In genomic region chr7:112728399-112728798, GRCm38 (mm10) we compare ENCODE assay signal across 32 mouse cellular contexts. TPM values are rescaled to one million over a fixed set of nuclear protein-coding genes. Genes with fewer than 3 reads are reported as not detected.
DNase-seq lines count a peak whose midpoint lies in the region; ATAC-seq and TF ChIP-seq lines count a peak whose summit lies in the region.
"Had no signal": no experiment of that assay in that cellular context is flagged by ENCODE, and none has a peak within 500 bp of the region (broad histone marks: within the 10 kb centered on the region; RNA-seq: fewer than 3 reads in every experiment).

No protein-coding gene starts in this region.

- H3K4me1 ChIP-seq in heart, embryonic 10.5 days, result peaks cover 96% of the 10 kb centered on the region
- peaks cover 46% of the 10 kb centered on the region for H3K4me1 ChIP-seq in kidney, embryonic 14.5 days (ENCODE audit: control insufficient read depth, insufficient read depth, low read length)
- peaks cover 8% of the 10 kb centered on the region for H3K4me1 ChIP-seq in liver, postnatal 0 days (ENCODE audit: insufficient read depth)
- peaks cover 8% of the 10 kb centered on the region; the same call in 1 of the 2 replicates for H3K4me1 ChIP-seq in lung, postnatal 0 days (ENCODE audit: insufficient read depth, low read depth, low read length)
- H3K4me1 ChIP-seq: megakaryocyte, embryonic 14.5 days had no signal

- H3K4me2 ChIP-seq in kidney, embryonic 14.5 days (replicated peaks; ENCODE audit: low read depth, low read length), result no peak overlapping the region
- no peak overlapping the region for H3K4me2 ChIP-seq in liver, postnatal 0 days (ENCODE audit: low read depth, low read length)
- H3K4me2 ChIP-seq in lung, postnatal 0 days (replicated peaks; ENCODE audit: low read depth, low read length), result no peak overlapping the region
- H3K4me2 ChIP-seq: hindbrain, embryonic 12.5 days; intestine, embryonic 15.5 days; limb, embryonic 15.5 days; liver, embryonic 15.5 days; midbrain, embryonic 12.5 days; neural tube, embryonic 13.5 days had no signal

- no peak overlapping the region for H3K9ac ChIP-seq in kidney, embryonic 14.5 days (ENCODE audit: low read depth, low read length)
- no peak overlapping the region for H3K9ac ChIP-seq in liver, postnatal 0 days (replicated peaks)
- no peak overlapping the region for H3K9ac ChIP-seq in lung, postnatal 0 days (replicated peaks; ENCODE audit: low read depth)
- H3K9ac ChIP-seq: hindbrain, embryonic 12.5 days; intestine, embryonic 15.5 days; limb, embryonic 15.5 days; liver, embryonic 15.5 days; midbrain, embryonic 12.5 days; neural tube, embryonic 13.5 days had no signal

- TF ChIP-seq CTCF in liver, postnatal 0 days (IDR thresholded peaks at IDR 0.05; ENCODE audit: low read depth), result no peak
- no peak for TF ChIP-seq CTCF in lung, postnatal 0 days (IDR thresholded peaks at IDR 0.05)

- H3K4me3 ChIP-seq in heart, embryonic 10.5 days, result no peak overlapping the region
- no peak overlapping the region for H3K4me3 ChIP-seq in kidney, embryonic 14.5 days (ENCODE audit: low read length)
- no peak overlapping the region for H3K4me3 ChIP-seq in liver, postnatal 0 days (ENCODE audit: low read depth, low read length)
- no peak overlapping the region for H3K4me3 ChIP-seq in lung, postnatal 0 days (ENCODE audit: low read depth, low read length)
- H3K4me3 ChIP-seq: erythroblast, embryonic 14.5 days; gastrocnemius, adult 2 months; hindbrain, embryonic 12.5 days; intestine, embryonic 15.5 days; limb, embryonic 10.5 days; limb, embryonic 15.5 days; liver, embryonic 15.5 days; megakaryocyte, embryonic 14.5 days; midbrain, embryonic 12.5 days; neural tube, embryonic 13.5 days had no signal

- intact Hi-C loops in heart, postnatal 10 days (cut with DNase I), result no loop called here

- H3K9me3 ChIP-seq in heart, embryonic 10.5 days, result no peaks in the 10 kb centered on the region
- no peaks in the 10 kb centered on the region for H3K9me3 ChIP-seq in kidney, embryonic 14.5 days (ENCODE audit: control insufficient read depth, low read length)
- no peaks in the 10 kb centered on the region for H3K9me3 ChIP-seq in liver, postnatal 0 days (ENCODE audit: low read length)
- H3K9me3 ChIP-seq in lung, postnatal 0 days (ENCODE audit: low read length), result no peaks in the 10 kb centered on the region
- H3K9me3 ChIP-seq: hindbrain, embryonic 12.5 days; intestine, embryonic 15.5 days; limb, embryonic 10.5 days; limb, embryonic 15.5 days; liver, embryonic 15.5 days; megakaryocyte, embryonic 14.5 days; midbrain, embryonic 12.5 days; neural tube, embryonic 13.5 days had no signal

- no peaks in the 10 kb centered on the region for H3K36me3 ChIP-seq in heart, embryonic 10.5 days
- no peaks in the 10 kb centered on the region for H3K36me3 ChIP-seq in kidney, embryonic 14.5 days (ENCODE audit: control insufficient read depth, insufficient read depth, low read length)
- H3K36me3 ChIP-seq in liver, postnatal 0 days (replicated peaks; ENCODE audit: insufficient read depth, low read length), result no peaks in the 10 kb centered on the region
- no peaks in the 10 kb centered on the region for H3K36me3 ChIP-seq in lung, postnatal 0 days (ENCODE audit: insufficient read depth, low read length)
- H3K36me3 ChIP-seq: G1E; hindbrain, embryonic 12.5 days; intestine, embryonic 15.5 days; limb, embryonic 10.5 days; limb, embryonic 15.5 days; liver, embryonic 15.5 days; midbrain, embryonic 12.5 days; neural tube, embryonic 13.5 days had no signal

- DNase-seq in heart, embryonic 10.5 days (ENCODE audit: low spot score), result no peak
- DNase-seq in heart, postnatal 10 days, result no peak
- no peak for DNase-seq in kidney, adult 9 months
- no peak for DNase-seq in liver, postnatal 0 days
- DNase-seq in liver, result no peak
- peak; percentile 87 for DNase-seq in lung, postnatal 0 days (ENCODE audit: low spot score)
- DNase-seq in cerebellum, adult 9-11 months, result no peak
- DNase-seq: adrenal gland, postnatal 10 days; cerebellum, adult 8-10 months; embryo, embryonic 11 days; gastrocnemius, adult 2 months; gastrocnemius, postnatal 36 days; heart, postnatal 14 days; kidney, adult 2 months; layer of hippocampus, adult 9-11 months; right cerebral cortex, postnatal 4 days; thymus, adult 2 months; thymus, postnatal 36 days had no signal

- H3K27me3 ChIP-seq in heart, embryonic 10.5 days (ENCODE audit: insufficient read depth, poor library complexity, severe bottlenecking), result no peaks in the 10 kb centered on the region
- no peaks in the 10 kb centered on the region for H3K27me3 ChIP-seq in kidney, embryonic 14.5 days (ENCODE audit: control insufficient read depth, insufficient read depth, low read length)
- H3K27me3 ChIP-seq in liver, postnatal 0 days (ENCODE audit: insufficient read depth, low read length), result no peaks in the 10 kb centered on the region
- H3K27me3 ChIP-seq in lung, postnatal 0 days (replicated peaks; ENCODE audit: insufficient read depth, low read length), result no peaks in the 10 kb centered on the region
- H3K27me3 ChIP-seq: hindbrain, embryonic 12.5 days; intestine, embryonic 15.5 days; limb, embryonic 15.5 days; liver, embryonic 15.5 days; midbrain, embryonic 12.5 days; neural tube, embryonic 13.5 days; Patski had no signal

- no peak for TF ChIP-seq EP300 in liver, postnatal 0 days (IDR thresholded peaks at IDR 0.05; ENCODE audit: low read depth)
- peak; percentile 50 for TF ChIP-seq EP300 in lung, postnatal 0 days (IDR thresholded peaks at IDR 0.05)

- WGBS in heart, embryonic 10.5 days, result 77% methylated on average over 2 of the region's 2 CpGs
- WGBS in kidney, embryonic 14.5 days, result 26% methylated on average over 2 of the region's 2 CpGs
- WGBS in liver, postnatal 0 days (ENCODE audit: insufficient replicate concordance), result 51% methylated on average over 2 of the region's 2 CpGs
- 50% methylated on average over 2 of the region's 2 CpGs for WGBS in lung, postnatal 0 days

- peak overlapping the region; percentile 69 for H3K27ac ChIP-seq in heart, embryonic 10.5 days
- H3K27ac ChIP-seq in kidney, embryonic 14.5 days (ENCODE audit: low read depth, low read length), result no peak overlapping the region
- no peak overlapping the region for H3K27ac ChIP-seq in liver, postnatal 0 days (ENCODE audit: low read depth)
- H3K27ac ChIP-seq in lung, postnatal 0 days (ENCODE audit: low read length), result peak overlapping the region; percentile 69
- H3K27ac ChIP-seq: gastrocnemius, adult 2 months; hindbrain, embryonic 12.5 days; hindbrain, postnatal 0 days; intestine, embryonic 15.5 days; limb, embryonic 10.5 days; limb, embryonic 15.5 days; liver, embryonic 15.5 days; midbrain, embryonic 12.5 days; neural tube, embryonic 13.5 days had no signal

- ATAC-seq in kidney, embryonic 14.5 days (ENCODE audit: low FRiP score, low TSS enrichment), result 0 out of 2 replicates have a peak, but pooled peaks have one; percentile 24
- peak; percentile 54 for ATAC-seq in liver, postnatal 0 days
- ATAC-seq in lung, postnatal 0 days, result peak; percentile 89
- ATAC-seq: forebrain, embryonic 16.5 days; hindbrain, postnatal 0 days; intestine, embryonic 15.5 days; Patski had no signal

RNA-seq across cellular contexts. Expression of gene Tead1, which starts 49.3 kb away (rescaled TPM):
- 19.7 and 27.2 TPM in 2 replicates for polyA plus RNA-seq in heart, embryonic 10.5 days (2016; fragmentation: Nextera tagmentation; extraction: Ambion mirVana)
- 100 to 1,000 TPM; 134 to 147 TPM for total RNA-seq in heart, postnatal 10 days (2021)
- 30.1 and 36.8 TPM in 2 replicates for polyA plus RNA-seq in kidney, embryonic 14.5 days (2014; fragmentation: Nextera tagmentation; extraction: Ambion mirVana)
- 1.4 and 2.1 TPM in 2 replicates for polyA plus RNA-seq in liver, postnatal 0 days (2015; fragmentation: Nextera tagmentation; extraction: Ambion mirVana)
- 23.0 and 28.8 TPM in 2 replicates for polyA plus RNA-seq in lung, postnatal 0 days (2015; fragmentation: Nextera tagmentation; extraction: Ambion mirVana)
- polyA plus RNA-seq: erythroblast, embryonic 14.5 days; G1E had no signal

Comparison
In these comparisons a context has a peak if more than half of its experiments do, and no peak if none do; other contexts are left out.
1. H3K27ac ChIP-seq: peak in heart, embryonic 10.5 days (single experiment) and lung, postnatal 0 days (single experiment); none in kidney, embryonic 14.5 days (single experiment) and liver, postnatal 0 days (single experiment).
2. ATAC-seq: peak in every context shown above with its lines; median percentile 89 in lung, postnatal 0 days; 54 in liver, postnatal 0 days; 24 in kidney, embryonic 14.5 days.